Mouse (Mus musculus): ENCODE measurements around the gene Cmss1. TPM values are rescaled to one million over a fixed set of nuclear protein-coding genes. Genes with fewer than 3 reads are reported as not detected.

Gene Cmss1
- polyA plus RNA-seq, 1 experiment from 2014 or later, result 35.4 TPM

- ATAC-seq (replicated peaks; ENCODE audit: insufficient number of reproducible peaks, insufficient read depth, low FRiP score, low read depth), result no peak
- no peaks in the 10 kb centered on the region for H3K27me3 ChIP-seq
- no peak overlapping the region for H3K27ac ChIP-seq
- H3K4me1 ChIP-seq (replicated peaks), result no peaks in the 10 kb centered on the region
- H3K36me3 ChIP-seq, result no peaks in the 10 kb centered on the region
- no peaks in the 10 kb centered on the region for H3K9me3 ChIP-seq (replicated peaks)
- no peak overlapping the region for H3K9ac ChIP-seq
- H3K4me3 ChIP-seq, result no peak overlapping the region
- no peak overlapping the region for H3K4me2 ChIP-seq
- 35% methylated on average over 10 of the region's 10 CpGs for WGBS
Observed at GRCm38 (mm10) chr16:57473415-57474085, 133.1 kb downstream of the Cmss1 start.

- no peak overlapping the region for H3K4me2 ChIP-seq
- H3K4me1 ChIP-seq (replicated peaks), result peaks cover 9% of the 10 kb centered on the region; the same call in 1 of the 2 replicates
- ATAC-seq (replicated peaks; ENCODE audit: insufficient number of reproducible peaks, insufficient read depth, low FRiP score, low read depth), result no peak
- H3K27ac ChIP-seq, result no peak overlapping the region
- no peaks in the 10 kb centered on the region for H3K27me3 ChIP-seq
- H3K4me3 ChIP-seq, result no peak overlapping the region
- no peaks in the 10 kb centered on the region for H3K9me3 ChIP-seq (replicated peaks)
- no peaks in the 10 kb centered on the region for H3K36me3 ChIP-seq
- H3K9ac ChIP-seq, result no peak overlapping the region
Observed at GRCm38 (mm10) chr16:57471071-57471470, 135.6 kb downstream of the Cmss1 start.

GRCm38 (mm10) chr16:57470286-57470830, 136.3 kb downstream of the Cmss1 start:
- H3K9me3 ChIP-seq (replicated peaks), result no peaks in the 10 kb centered on the region
- ATAC-seq (replicated peaks; ENCODE audit: insufficient number of reproducible peaks, insufficient read depth, low FRiP score, low read depth), result no peak
- H3K9ac ChIP-seq, result no peak overlapping the region
- WGBS, result 87% methylated on average over 12 of the region's 12 CpGs
- H3K4me3 ChIP-seq, result no peak overlapping the region
- no peaks in the 10 kb centered on the region for H3K27me3 ChIP-seq
- no peak overlapping the region for H3K4me2 ChIP-seq
- H3K27ac ChIP-seq, result no peak overlapping the region
- H3K36me3 ChIP-seq, result no peaks in the 10 kb centered on the region
- H3K4me1 ChIP-seq (replicated peaks), result peaks cover 9% of the 10 kb centered on the region; the same call in 1 of the 2 replicates

GRCm38 (mm10) chr16:57469869-57470268, 136.8 kb downstream of the Cmss1 start:
- Histone ChIP-seq H3K27ac (no peak overlapping the region), H3K36me3 (no peaks in the 10 kb centered on the region), H3K4me2 (no peak overlapping the region), H3K9ac (no peak overlapping the region), H3K4me3 (no peak overlapping the region), H3K4me1 (replicated peaks) (peaks cover 9% of the 10 kb centered on the region; the same call in 1 of the 2 replicates), H3K9me3 (replicated peaks) (no peaks in the 10 kb centered on the region), H3K27me3 (no peaks in the 10 kb centered on the region)
- 69% methylated on average over 2 of the region's 2 CpGs for WGBS
- ATAC-seq (replicated peaks; ENCODE audit: insufficient number of reproducible peaks, insufficient read depth, low FRiP score, low read depth), result no peak

GRCm38 (mm10) chr16:57469301-57469700, 137.4 kb downstream of the Cmss1 start:
- H3K9me3 ChIP-seq (replicated peaks), result no peaks in the 10 kb centered on the region
- H3K9ac ChIP-seq, result no peak overlapping the region
- no peak overlapping the region for H3K27ac ChIP-seq
- 65% methylated on average over 4 of the region's 4 CpGs for WGBS
- H3K36me3 ChIP-seq, result no peaks in the 10 kb centered on the region
- H3K27me3 ChIP-seq, result no peaks in the 10 kb centered on the region
- no peak overlapping the region for H3K4me2 ChIP-seq
- no peak overlapping the region for H3K4me3 ChIP-seq
- ATAC-seq (replicated peaks; ENCODE audit: insufficient number of reproducible peaks, insufficient read depth, low FRiP score, low read depth), result no peak
- peaks cover 9% of the 10 kb centered on the region; the same call in 1 of the 2 replicates for H3K4me1 ChIP-seq (replicated peaks)

GRCm38 (mm10) chr16:57465386-57465913, 141.2 kb downstream of the Cmss1 start:
- H3K9me3 ChIP-seq (replicated peaks), result no peaks in the 10 kb centered on the region
- 90% methylated on average over 9 of the region's 9 CpGs for WGBS
- H3K4me1 ChIP-seq (replicated peaks), result peaks cover 9% of the 10 kb centered on the region; the same call in 1 of the 2 replicates
- no peaks in the 10 kb centered on the region for H3K27me3 ChIP-seq
- ATAC-seq (replicated peaks; ENCODE audit: insufficient number of reproducible peaks, insufficient read depth, low FRiP score, low read depth), result no peak
- no peaks in the 10 kb centered on the region for H3K36me3 ChIP-seq
- no peak overlapping the region for H3K4me2 ChIP-seq
- H3K9ac ChIP-seq, result no peak overlapping the region
- H3K4me3 ChIP-seq, result no peak overlapping the region
- no peak overlapping the region for H3K27ac ChIP-seq

- Histone ChIP-seq H3K36me3 (no peaks in the 10 kb centered on the region), H3K4me1 (replicated peaks) (peaks cover 4% of the 10 kb centered on the region), H3K27me3 (no peaks in the 10 kb centered on the region), H3K4me2 (no peak overlapping the region), H3K4me3 (no peak overlapping the region), H3K27ac (no peak overlapping the region), H3K9me3 (replicated peaks) (no peaks in the 10 kb centered on the region), H3K9ac (no peak overlapping the region)
- no peak for ATAC-seq (replicated peaks; ENCODE audit: insufficient number of reproducible peaks, insufficient read depth, low FRiP score, low read depth)
- 73% methylated on average over 2 of the region's 2 CpGs for WGBS
Observed at GRCm38 (mm10) chr16:57456003-57456402, 150.7 kb downstream of the Cmss1 start.

- Histone ChIP-seq H3K4me3 (no peak overlapping the region), H3K9ac (no peak overlapping the region), H3K4me2 (no peak overlapping the region), H3K4me1 (replicated peaks) (peaks cover 4% of the 10 kb centered on the region), H3K27ac (no peak overlapping the region), H3K36me3 (no peaks in the 10 kb centered on the region), H3K27me3 (no peaks in the 10 kb centered on the region), H3K9me3 (replicated peaks) (no peaks in the 10 kb centered on the region)
- 69% methylated on average over 3 of the region's 3 CpGs for WGBS
- ATAC-seq (replicated peaks; ENCODE audit: insufficient number of reproducible peaks, insufficient read depth, low FRiP score, low read depth), result no peak
Observed at GRCm38 (mm10) chr16:57455573-57455972, 151.1 kb downstream of the Cmss1 start.

GRCm38 (mm10) chr16:57454106-57454763, 152.4 kb downstream of the Cmss1 start:
- Histone ChIP-seq H3K27me3 (no peaks in the 10 kb centered on the region), H3K9ac (no peak overlapping the region), H3K9me3 (replicated peaks) (no peaks in the 10 kb centered on the region), H3K4me2 (no peak overlapping the region), H3K27ac (no peak overlapping the region), H3K36me3 (no peaks in the 10 kb centered on the region), H3K4me1 (replicated peaks) (peaks cover 4% of the 10 kb centered on the region), H3K4me3 (no peak overlapping the region)
- WGBS, result 94% methylated on average over 8 of the region's 8 CpGs
- no peak for ATAC-seq (replicated peaks; ENCODE audit: insufficient number of reproducible peaks, insufficient read depth, low FRiP score, low read depth)

- Histone ChIP-seq H3K4me2 (no peak overlapping the region), H3K36me3 (no peaks in the 10 kb centered on the region), H3K27me3 (no peaks in the 10 kb centered on the region), H3K4me3 (no peak overlapping the region), H3K9me3 (replicated peaks) (no peaks in the 10 kb centered on the region; the same call in 1 of the 2 replicates), H3K27ac (no peak overlapping the region), H3K9ac (no peak overlapping the region), H3K4me1 (replicated peaks) (peaks cover 4% of the 10 kb centered on the region)
- 30% methylated on average over 7 of the region's 7 CpGs for WGBS
- 0 out of 2 replicates have a peak, but pooled peaks have one; percentile 43 for ATAC-seq (replicated peaks; ENCODE audit: insufficient number of reproducible peaks, insufficient read depth, low FRiP score, low read depth)
Observed at GRCm38 (mm10) chr16:57453009-57453408, 153.7 kb downstream of the Cmss1 start.

All from heart, embryonic 15.5 days (tissue).